Mouse (Mus musculus): ENCODE data around the gene Cdc42ep3. TPM values are rescaled to one million over a fixed set of nuclear protein-coding genes. Genes with fewer than 3 reads are reported as not detected.

Gene Cdc42ep3
- polyA plus RNA-seq (2012; ENCODE audit: insufficient read depth, insufficient read length, missing spikeins): 28.2 and 36.1 TPM in 2 replicates

GRCm38 (mm10) chr17:79354444-79355270 lies at the start of gene Cdc42ep3:
TSS of gene Cdc42ep3 (minus strand) at chr17:79355091.
- TF ChIP-seq POLR2A (IDR thresholded peaks at IDR 0.05; ENCODE audit: borderline replicate concordance, low read depth, low read length) (no peak), CTCF (IDR thresholded peaks at IDR 0.05; ENCODE audit: low read depth, low read length) (peak; percentile 14; the same call in 1 of the 2 replicates)
- peak within 1 kb of the TSS; percentile 70 for H3K27ac ChIP-seq (ENCODE audit: insufficient read depth, low read depth, low read length)
- H3K4me3 ChIP-seq (ENCODE audit: insufficient read depth, low read length): peak within 1 kb of the TSS; percentile 77
- H3K4me1 ChIP-seq (ENCODE audit: control insufficient read depth, insufficient read depth, low read length): peaks cover 37% of the 10 kb centered on the region

DNA sequence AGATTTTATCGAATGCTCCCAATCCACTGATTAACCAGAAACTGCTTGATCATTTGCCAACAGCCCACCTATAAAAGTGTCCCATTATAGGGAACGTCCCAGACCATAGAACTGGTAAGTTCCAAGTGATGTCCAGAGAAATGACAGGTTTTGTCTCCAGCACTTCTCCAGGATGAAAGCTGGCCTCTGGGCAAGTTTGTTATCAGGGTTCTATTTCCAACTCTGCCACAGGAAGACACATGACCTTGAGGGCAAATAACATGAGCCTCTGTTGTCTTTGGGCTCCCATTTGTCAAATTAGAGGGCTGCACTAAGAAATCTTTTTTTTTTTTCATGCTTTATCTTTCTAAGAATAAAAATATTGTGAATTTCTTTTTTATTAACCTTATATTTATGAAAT lies 45.5 kb upstream of the Cdc42ep3 start:
- Histone ChIP-seq H3K4me1 (ENCODE audit: control insufficient read depth, insufficient read depth, low read length) (no peaks in the 10 kb centered on the region), H3K4me3 (ENCODE audit: insufficient read depth, low read length) (no peak overlapping the region), H3K27ac (ENCODE audit: insufficient read depth, low read depth, low read length) (no peak overlapping the region)
- TF ChIP-seq POLR2A (IDR thresholded peaks at IDR 0.05; ENCODE audit: borderline replicate concordance, low read depth, low read length) (no peak), CTCF (IDR thresholded peaks at IDR 0.05; ENCODE audit: low read depth, low read length) (no peak)

DNA sequence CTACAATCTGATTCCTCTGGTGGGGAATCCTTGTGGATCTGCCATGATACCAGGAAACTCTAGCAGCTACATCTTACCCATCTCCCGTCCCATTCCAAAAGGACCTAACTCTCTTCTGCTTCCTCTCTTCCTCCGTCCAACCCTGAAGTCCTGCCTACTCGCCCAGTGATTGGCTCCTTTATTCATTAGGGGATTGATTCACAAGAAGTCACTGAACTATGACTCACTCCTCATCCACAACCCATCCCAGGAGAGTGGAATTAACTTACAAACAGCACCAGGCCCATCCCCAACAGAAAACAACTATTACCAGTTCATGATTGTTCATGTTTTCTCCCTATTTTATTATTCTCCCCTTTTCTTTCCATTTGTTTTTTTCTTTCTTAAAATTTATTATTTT lies 43.5 kb upstream of the Cdc42ep3 start:
- Histone ChIP-seq H3K4me3 (ENCODE audit: insufficient read depth, low read length) (no peak overlapping the region), H3K4me1 (ENCODE audit: control insufficient read depth, insufficient read depth, low read length) (no peaks in the 10 kb centered on the region), H3K27ac (ENCODE audit: insufficient read depth, low read depth, low read length) (no peak overlapping the region)
- TF ChIP-seq CTCF (IDR thresholded peaks at IDR 0.05; ENCODE audit: low read depth, low read length): no peak
- TF ChIP-seq POLR2A (IDR thresholded peaks at IDR 0.05; ENCODE audit: borderline replicate concordance, low read depth, low read length): no peak

- no peak for TF ChIP-seq CTCF (IDR thresholded peaks at IDR 0.05; ENCODE audit: low read depth, low read length)
- TF ChIP-seq POLR2A (IDR thresholded peaks at IDR 0.05; ENCODE audit: borderline replicate concordance, low read depth, low read length): no peak
- Histone ChIP-seq H3K27ac (ENCODE audit: insufficient read depth, low read depth, low read length) (no peak overlapping the region), H3K4me1 (ENCODE audit: control insufficient read depth, insufficient read depth, low read length) (no peaks in the 10 kb centered on the region), H3K4me3 (ENCODE audit: insufficient read depth, low read length) (no peak overlapping the region)
These were observed 39.9 kb upstream of the Cdc42ep3 start for GRCm38 (mm10) chr17:79394799-79395198.

GRCm38 (mm10) chr17:79393886-79394285 lies 39.0 kb upstream of the Cdc42ep3 start:
- H3K4me1 ChIP-seq (ENCODE audit: control insufficient read depth, insufficient read depth, low read length): no peaks in the 10 kb centered on the region
- H3K4me3 ChIP-seq (ENCODE audit: insufficient read depth, low read length): no peak overlapping the region
- H3K27ac ChIP-seq (ENCODE audit: insufficient read depth, low read depth, low read length): no peak overlapping the region
- no peak for TF ChIP-seq CTCF (IDR thresholded peaks at IDR 0.05; ENCODE audit: low read depth, low read length)
- no peak for TF ChIP-seq POLR2A (IDR thresholded peaks at IDR 0.05; ENCODE audit: borderline replicate concordance, low read depth, low read length)

- no peak for TF ChIP-seq POLR2A (IDR thresholded peaks at IDR 0.05; ENCODE audit: borderline replicate concordance, low read depth, low read length)
- no peak for TF ChIP-seq CTCF (IDR thresholded peaks at IDR 0.05; ENCODE audit: low read depth, low read length)
- no peaks in the 10 kb centered on the region for H3K4me1 ChIP-seq (ENCODE audit: control insufficient read depth, insufficient read depth, low read length)
- no peak overlapping the region for H3K4me3 ChIP-seq (ENCODE audit: insufficient read depth, low read length)
- no peak overlapping the region for H3K27ac ChIP-seq (ENCODE audit: insufficient read depth, low read depth, low read length)
These were observed 32.7 kb upstream of the Cdc42ep3 start for GRCm38 (mm10) chr17:79387465-79388066.

DNA sequence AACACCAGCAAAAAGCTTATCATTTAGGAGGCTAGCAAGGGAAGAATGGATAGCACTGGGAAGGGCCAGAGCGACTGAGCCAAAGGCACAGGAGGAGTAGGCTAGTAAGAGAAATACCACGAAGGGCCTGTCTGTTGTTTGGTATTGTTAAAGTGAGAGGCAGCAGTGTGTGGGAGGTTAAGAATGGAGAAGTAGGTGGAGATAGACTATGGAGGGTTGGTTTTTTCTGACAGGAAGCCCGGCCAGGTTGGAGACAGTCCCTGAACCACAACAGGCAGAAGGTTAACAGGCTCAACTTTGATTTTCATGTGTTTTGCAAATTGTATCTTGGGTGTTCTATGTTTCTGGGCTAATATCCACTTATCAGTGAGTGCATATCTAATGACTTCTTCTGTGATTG lies 26.6 kb upstream of the Cdc42ep3 start:
- Histone ChIP-seq H3K4me1 (ENCODE audit: control insufficient read depth, insufficient read depth, low read length) (peaks cover 4% of the 10 kb centered on the region; the same call in 1 of the 2 replicates), H3K4me3 (ENCODE audit: insufficient read depth, low read length) (no peak overlapping the region), H3K27ac (ENCODE audit: insufficient read depth, low read depth, low read length) (no peak overlapping the region)
- TF ChIP-seq CTCF (IDR thresholded peaks at IDR 0.05; ENCODE audit: low read depth, low read length) (no peak), POLR2A (IDR thresholded peaks at IDR 0.05; ENCODE audit: borderline replicate concordance, low read depth, low read length) (no peak)

- TF ChIP-seq CTCF (IDR thresholded peaks at IDR 0.05; ENCODE audit: low read depth, low read length) (no peak), POLR2A (IDR thresholded peaks at IDR 0.05; ENCODE audit: borderline replicate concordance, low read depth, low read length) (no peak)
These were observed 24.3 kb upstream of the Cdc42ep3 start for GRCm38 (mm10) chr17:79379191-79379590.

DNA sequence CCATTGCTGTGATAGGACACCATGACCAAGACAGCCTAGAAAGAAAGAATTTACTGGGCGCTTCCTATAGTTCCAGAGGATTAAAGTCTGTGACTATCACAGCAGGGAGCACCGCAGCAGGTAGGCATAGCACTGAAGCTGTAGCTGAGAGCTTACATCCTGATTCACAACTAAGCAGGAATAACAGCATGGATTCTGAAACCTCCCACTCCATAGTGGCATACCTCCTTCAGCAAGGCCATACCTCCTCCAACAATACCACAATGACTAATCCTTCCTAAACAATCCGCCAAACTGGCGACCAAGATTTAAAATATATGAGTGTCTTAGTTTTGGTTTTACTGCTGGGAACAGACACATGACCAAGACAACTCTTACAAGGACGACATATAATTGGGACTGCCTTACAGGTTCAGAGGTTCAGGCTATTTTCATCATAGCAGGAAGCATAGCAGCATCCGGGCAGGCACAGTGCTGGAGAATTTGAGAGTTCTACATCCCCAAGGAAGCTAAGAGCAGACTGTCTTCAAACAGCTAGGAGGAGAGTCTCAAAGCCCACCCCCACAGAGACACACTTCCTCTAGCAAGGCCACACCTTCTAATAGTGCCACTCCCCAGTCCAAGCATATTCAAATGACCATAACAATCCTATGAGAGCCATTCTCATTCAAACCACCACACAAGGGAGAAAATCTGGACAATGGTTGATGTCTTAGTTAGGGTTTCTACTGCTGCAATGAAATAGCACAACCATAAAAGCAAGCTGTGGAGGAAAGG lies 21.7 kb upstream of the Cdc42ep3 start:
- TF ChIP-seq CTCF (IDR thresholded peaks at IDR 0.05; ENCODE audit: low read depth, low read length): no peak
- TF ChIP-seq POLR2A (IDR thresholded peaks at IDR 0.05; ENCODE audit: borderline replicate concordance, low read depth, low read length): no peak
- H3K4me1 ChIP-seq (ENCODE audit: control insufficient read depth, insufficient read depth, low read length): peaks cover 4% of the 10 kb centered on the region; the same call in 1 of the 2 replicates
- H3K4me3 ChIP-seq (ENCODE audit: insufficient read depth, low read length): no peak overlapping the region
- H3K27ac ChIP-seq (ENCODE audit: insufficient read depth, low read depth, low read length): no peak overlapping the region

More at GRCm38 (mm10) chr17:79379191-79379590, 24.3 kb upstream of the Cdc42ep3 start:
- H3K27ac ChIP-seq (ENCODE audit: insufficient read depth, low read depth, low read length): no peak overlapping the region
- H3K4me3 ChIP-seq (ENCODE audit: insufficient read depth, low read length): no peak overlapping the region
- H3K4me1 ChIP-seq (ENCODE audit: control insufficient read depth, insufficient read depth, low read length): peaks cover 4% of the 10 kb centered on the region; the same call in 1 of the 2 replicates

Data from bone marrow macrophage, adult 2 months (primary cell).